ENCODE assay signal across 25 mouse cellular contexts in the genomic region with DNA sequence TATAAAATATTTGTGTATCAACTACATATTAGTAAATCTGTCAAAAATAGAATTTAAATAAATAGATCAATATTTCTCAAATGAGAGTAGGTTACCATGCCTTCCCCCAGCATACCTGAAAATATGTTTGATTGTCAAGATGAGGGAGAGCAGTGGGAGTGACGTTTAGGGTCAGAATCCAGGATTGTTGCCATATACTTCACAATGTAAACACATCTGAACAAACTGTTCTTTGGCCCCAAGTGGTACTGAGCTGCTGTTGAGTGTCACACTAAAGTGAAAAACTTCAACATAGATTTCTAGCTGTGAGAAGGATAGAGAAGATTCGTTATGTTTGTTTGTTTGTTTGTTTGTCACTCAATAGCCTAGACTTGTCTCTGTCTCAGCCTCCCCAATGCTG.
"Had no signal": no experiment of that assay in that cellular context is flagged by ENCODE, and none has a peak within 500 bp of the region (broad histone marks: within the 10 kb centered on the region; RNA-seq: fewer than 3 reads in every experiment).

No protein-coding gene starts in this region.

- H3K9ac ChIP-seq: forebrain, postnatal 0 days; heart, embryonic 13.5 days; heart, embryonic 15.5 days; hindbrain, embryonic 14.5 days; intestine, embryonic 15.5 days; limb, embryonic 12.5 days; liver, embryonic 15.5 days had no signal

- ATAC-seq: forebrain, postnatal 0 days; hindbrain, embryonic 16.5 days; inflammation-experienced regulatory T-cells, adult 6 months; intestine, embryonic 15.5 days; intestine, postnatal 0 days had no signal

- H3K4me3 ChIP-seq: heart, adult 2 months; heart, embryonic 13.5 days; heart, embryonic 15.5 days; intestine, embryonic 15.5 days; layer of hippocampus, adult 2 months; left cerebral cortex, adult 2 months; limb, embryonic 10.5 days; limb, embryonic 12.5 days; liver, embryonic 15.5 days had no signal

- H3K27me3 ChIP-seq: heart, embryonic 13.5 days; heart, embryonic 15.5 days; intestine, embryonic 15.5 days; limb, embryonic 12.5 days; liver, embryonic 15.5 days had no signal

- H3K9me3 ChIP-seq: heart, embryonic 13.5 days; heart, embryonic 15.5 days; intestine, embryonic 15.5 days; limb, embryonic 10.5 days; limb, embryonic 12.5 days; liver, embryonic 15.5 days had no signal

- H3K4me1 ChIP-seq: heart, embryonic 13.5 days; heart, embryonic 15.5 days; intestine, embryonic 15.5 days; limb, embryonic 10.5 days; limb, embryonic 12.5 days; liver, embryonic 15.5 days had no signal

- H3K4me2 ChIP-seq: heart, embryonic 11.5 days; heart, embryonic 13.5 days; heart, embryonic 15.5 days; hindbrain, embryonic 14.5 days; intestine, embryonic 15.5 days; limb, embryonic 12.5 days; liver, embryonic 15.5 days had no signal

- DNase-seq: forebrain, postnatal 0 days; gastrocnemius, postnatal 14 days; gastrocnemius, postnatal 36 days; heart, adult 11 months; heart, adult 2 months; heart, postnatal 14 days; heart, postnatal 36 days; kidney, adult 2 months; kidney, adult 9 months; kidney, postnatal 10 days; kidney, postnatal 25 days; kidney, postnatal 4 days had no signal

- H3K36me3 ChIP-seq: heart, embryonic 13.5 days; heart, embryonic 15.5 days; intestine, embryonic 15.5 days; limb, embryonic 10.5 days; limb, embryonic 12.5 days; liver, embryonic 15.5 days had no signal

- H3K27ac ChIP-seq: heart, adult 2 months; heart, embryonic 13.5 days; heart, embryonic 15.5 days; hindbrain, embryonic 14.5 days; intestine, embryonic 15.5 days; layer of hippocampus, adult 2 months; left cerebral cortex, adult 2 months; limb, embryonic 10.5 days; limb, embryonic 12.5 days; liver, embryonic 15.5 days had no signal
